Mouse (Mus musculus): ENCODE data around the gene Retsat.
A peak's percentile ranks its signal among the peaks of the same experiment; 100 is the strongest.

Gene Retsat

GRCm38 (mm10) chr6:72597956-72598753 is at the start of gene Retsat, which contains the start of gene Elmod3:
Gene Retsat, plus strand, starts transcription at chr6:72598475.
Gene Elmod3, minus strand, starts transcription at chr6:72598413.
- peak; percentile 94 for DNase-seq (ENCODE audit: low spot score)

- DNase-seq (ENCODE audit: low spot score): no peak
Measured at GRCm38 (mm10) chr6:72549041-72549580, 49.2 kb upstream of the Retsat start.

- no peak for DNase-seq (ENCODE audit: low spot score)
Measured at GRCm38 (mm10) chr6:72550025-72550424, 48.2 kb upstream of the Retsat start.

- DNase-seq (ENCODE audit: low spot score): no peak
Measured at GRCm38 (mm10) chr6:72550503-72551100, 47.7 kb upstream of the Retsat start.

- DNase-seq (ENCODE audit: low spot score): peak; percentile 71
Measured at GRCm38 (mm10) chr6:72552171-72553078, 45.9 kb upstream of the Retsat start.

GRCm38 (mm10) chr6:72553079-72553412 is 45.2 kb upstream of the Retsat start:
- DNase-seq (ENCODE audit: low spot score): no peak

- no peak for DNase-seq (ENCODE audit: low spot score)
Measured at GRCm38 (mm10) chr6:72560801-72561200, 37.5 kb upstream of the Retsat start.

- no peak for DNase-seq (ENCODE audit: low spot score)
Measured at GRCm38 (mm10) chr6:72562486-72562885, 35.8 kb upstream of the Retsat start.

GRCm38 (mm10) chr6:72562894-72563293 is 35.4 kb upstream of the Retsat start:
- no peak for DNase-seq (ENCODE audit: low spot score)

GRCm38 (mm10) chr6:72565506-72565905 is 32.8 kb upstream of the Retsat start:
- no peak for DNase-seq (ENCODE audit: low spot score)

GRCm38 (mm10) chr6:72566044-72566443 is 32.2 kb upstream of the Retsat start:
- peak; percentile 60 for DNase-seq (ENCODE audit: low spot score)

GRCm38 (mm10) chr6:72567508-72567907 is 30.8 kb upstream of the Retsat start:
- no peak for DNase-seq (ENCODE audit: low spot score)

GRCm38 (mm10) chr6:72568736-72569135 is 29.5 kb upstream of the Retsat start:
- DNase-seq (ENCODE audit: low spot score): no peak

- DNase-seq (ENCODE audit: low spot score): no peak
Measured at GRCm38 (mm10) chr6:72570644-72571397, 27.5 kb upstream of the Retsat start.

- DNase-seq (ENCODE audit: low spot score): no peak
Measured at GRCm38 (mm10) chr6:72571826-72572225, 26.4 kb upstream of the Retsat start.

- DNase-seq (ENCODE audit: low spot score): no peak
Measured at GRCm38 (mm10) chr6:72576041-72576440, 22.2 kb upstream of the Retsat start.

- DNase-seq (ENCODE audit: low spot score): no peak
Measured at GRCm38 (mm10) chr6:72581625-72582382, 16.5 kb upstream of the Retsat start.

GRCm38 (mm10) chr6:72583211-72583839 is 14.9 kb upstream of the Retsat start:
- DNase-seq (ENCODE audit: low spot score): no peak

- no peak for DNase-seq (ENCODE audit: low spot score)
Measured at GRCm38 (mm10) chr6:72584154-72584553, 14.1 kb upstream of the Retsat start.

GRCm38 (mm10) chr6:72586701-72587100 is 11.6 kb upstream of the Retsat start:
- DNase-seq (ENCODE audit: low spot score): no peak
